Mouse (Mus musculus) cerebellum, postnatal 14 days (tissue): ENCODE results near the gene Rnf148.

ENCODE experiments used
- DNase-seq, 2 experiments: peaks; one replicate each; pipeline ENCODE4 v3.0.0; 2021; ENCODE audit warnings: mixed read lengths in 2 of 2

The Rnf148 gene

DNA sequence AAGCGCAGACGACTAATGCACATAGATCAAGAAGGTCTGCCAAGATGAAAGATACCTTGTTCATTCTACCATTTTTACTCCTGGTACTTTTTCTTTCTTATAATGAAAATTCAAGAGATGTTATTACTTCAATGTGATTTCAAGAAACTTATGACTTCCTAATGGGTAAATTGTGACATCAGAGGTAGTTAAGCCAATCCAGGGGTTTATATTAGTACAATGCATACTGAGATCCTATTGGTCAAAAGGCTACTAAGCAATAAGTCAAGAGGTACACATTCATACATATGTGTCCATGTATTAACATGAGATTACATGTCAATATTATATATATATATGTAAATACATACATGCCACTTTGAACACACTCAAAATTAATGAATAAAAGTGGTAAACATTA lies at the start of gene Rnf148:
Gene Rnf148 (minus strand): TSS at position 101 of the 400 bp plus-strand sequence.
- DNase-seq, result no peak

DNA sequence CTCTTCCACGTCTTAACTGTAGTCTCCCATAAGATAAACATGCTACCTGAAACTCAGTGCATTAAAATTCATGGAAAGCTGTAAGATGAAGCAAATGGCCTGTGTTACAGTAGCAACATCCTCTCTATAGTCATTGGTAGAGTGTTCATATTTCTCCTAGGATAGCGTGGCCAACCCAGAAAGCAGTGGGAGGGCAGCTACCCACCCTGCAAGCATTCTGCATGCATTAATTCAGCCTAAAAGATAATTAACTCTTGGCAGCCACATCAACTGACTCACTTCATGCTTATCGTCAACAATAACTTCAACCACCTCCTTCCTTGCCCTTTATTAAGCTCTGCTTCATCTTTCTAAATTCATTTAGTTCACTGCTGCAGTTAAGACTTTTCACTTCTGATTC lies 45.9 kb upstream of the Rnf148 start:
- DNase-seq, result no peak

DNA sequence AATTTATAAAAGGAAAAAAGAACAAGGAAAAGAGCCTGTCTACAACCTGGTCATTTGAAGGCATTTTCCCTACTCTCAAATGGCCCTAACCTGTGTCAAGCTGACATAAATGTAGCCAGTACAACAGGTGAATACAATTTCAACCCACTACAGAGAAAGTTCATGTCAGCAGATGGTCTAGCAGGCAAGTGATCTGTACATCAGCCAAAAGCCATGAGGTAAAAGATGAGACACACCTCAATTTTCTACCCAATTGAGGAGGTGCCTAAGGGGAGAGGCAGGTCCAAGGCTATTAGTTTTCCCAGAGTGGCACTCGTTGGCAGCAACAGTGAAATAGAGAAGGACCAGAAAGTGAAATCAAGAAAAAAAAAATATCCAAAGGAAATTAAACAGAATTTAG lies 23.2 kb upstream of the Rnf148 start:
- peak in 1 of 2 experiments; percentile 25 for DNase-seq

DNA sequence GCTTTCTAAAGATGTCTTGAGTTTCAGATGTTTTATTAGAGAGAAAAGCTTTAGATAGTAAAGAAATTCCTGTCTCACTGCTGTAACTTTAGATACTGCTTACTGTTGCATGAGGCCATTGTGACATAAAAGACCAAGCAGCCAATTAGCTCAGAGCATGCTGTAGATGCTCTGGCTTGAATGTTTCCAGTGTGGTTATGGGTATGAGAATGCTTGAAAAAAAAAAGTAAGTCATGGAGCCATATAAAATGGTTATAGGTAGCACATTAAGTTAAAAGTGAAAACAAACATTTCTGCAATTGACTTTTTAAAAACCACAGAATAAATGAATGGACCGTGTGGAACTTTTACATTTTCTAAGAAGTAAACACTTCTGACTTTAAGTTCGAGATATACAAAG lies 4.7 kb downstream of the Rnf148 start, which contains the start of gene Rnf133:
Gene Rnf133 (minus strand): TSS at position 101 of the 400 bp plus-strand sequence.
- no peak for DNase-seq

DNA sequence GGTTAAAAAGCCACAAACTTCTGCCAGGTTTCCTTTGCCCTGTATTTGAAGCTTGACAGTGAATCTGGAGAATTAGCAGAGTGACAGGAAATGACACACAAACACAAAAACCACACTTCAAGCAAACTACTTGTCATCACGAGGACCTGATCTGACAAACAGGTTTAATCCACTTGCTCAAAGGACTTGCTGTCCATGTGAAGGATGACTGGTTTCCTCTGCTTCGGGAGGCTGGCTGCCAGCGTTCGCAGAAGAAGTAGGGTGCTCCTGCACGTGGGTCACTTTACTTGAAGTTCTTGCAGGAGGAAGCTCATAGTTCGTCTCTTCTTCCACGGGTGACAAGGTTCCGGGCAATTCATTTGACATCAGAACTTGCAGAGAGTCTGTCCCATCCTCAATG lies 6.2 kb downstream of the Rnf148 start:
- no peak for DNase-seq

DNA sequence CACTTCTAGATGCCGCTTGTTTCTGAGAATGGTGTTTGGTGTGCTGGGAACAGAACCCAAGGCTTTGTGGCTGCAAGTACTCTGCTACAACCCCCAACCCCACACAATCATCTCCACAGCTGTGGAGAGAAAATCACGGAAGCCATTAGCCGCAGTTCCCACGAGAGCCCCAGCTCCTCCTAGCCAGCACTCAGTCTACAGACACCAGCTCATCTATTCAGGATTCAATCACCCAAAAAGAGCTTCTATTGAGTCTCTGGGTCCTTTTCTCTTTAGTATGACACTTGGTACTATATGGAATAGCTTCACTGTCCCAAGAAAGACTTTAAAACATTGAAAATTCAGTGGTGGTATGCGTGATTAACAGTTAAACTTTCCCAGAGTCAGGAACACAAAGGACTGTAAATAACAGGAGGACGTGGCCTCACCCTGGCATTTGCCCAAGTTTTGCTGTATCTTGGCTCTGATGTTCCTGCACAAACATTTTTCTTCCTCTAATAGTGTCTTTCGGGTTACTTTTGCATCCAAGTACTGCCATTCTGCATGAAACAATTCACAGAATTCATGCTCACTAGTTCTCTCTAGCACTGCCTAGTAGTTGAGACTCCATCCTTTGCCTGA lies 7.2 kb downstream of the Rnf148 start:
- DNase-seq, result peak; percentile 54 to 60

DNA sequence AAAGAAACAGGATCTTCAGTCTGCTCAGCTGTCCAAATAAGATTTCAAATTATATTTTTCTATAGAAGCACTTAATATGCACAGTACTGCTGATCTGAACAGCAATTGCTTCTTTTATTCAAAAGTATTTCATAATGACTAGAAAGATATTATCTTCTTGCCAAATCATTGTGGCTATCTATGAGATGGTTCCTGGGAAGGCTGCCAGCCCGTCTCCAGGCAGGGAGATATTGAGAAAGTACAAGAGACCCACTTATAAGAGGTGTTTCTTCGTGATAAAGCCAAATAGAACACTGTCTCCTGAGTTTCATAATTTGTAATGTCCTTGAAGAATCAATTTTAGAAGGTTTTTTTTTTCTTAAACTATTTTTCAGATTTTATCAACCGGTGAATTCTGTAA lies 17.9 kb downstream of the Rnf148 start:
- peak; percentile 72 to 77 for DNase-seq

DNA sequence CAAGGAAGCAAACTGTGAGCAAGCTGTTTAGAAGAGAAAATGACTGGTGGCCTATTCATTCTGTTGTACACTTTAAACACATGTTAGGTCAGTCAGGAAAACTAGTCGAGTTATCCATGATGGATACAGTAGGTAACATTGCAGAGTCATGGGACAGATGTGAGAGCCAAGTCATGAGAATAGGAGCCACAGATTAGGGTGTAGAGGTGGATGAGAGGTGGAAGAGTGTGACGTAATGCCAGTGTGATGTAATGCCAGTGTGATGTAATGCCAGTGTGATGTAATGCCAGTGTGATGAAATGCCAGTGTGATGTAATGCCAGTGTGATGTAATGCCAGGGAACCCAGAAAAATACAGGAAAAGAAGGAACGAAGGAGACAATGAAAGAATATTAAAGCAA lies 19.7 kb downstream of the Rnf148 start:
- DNase-seq, result no peak

DNA sequence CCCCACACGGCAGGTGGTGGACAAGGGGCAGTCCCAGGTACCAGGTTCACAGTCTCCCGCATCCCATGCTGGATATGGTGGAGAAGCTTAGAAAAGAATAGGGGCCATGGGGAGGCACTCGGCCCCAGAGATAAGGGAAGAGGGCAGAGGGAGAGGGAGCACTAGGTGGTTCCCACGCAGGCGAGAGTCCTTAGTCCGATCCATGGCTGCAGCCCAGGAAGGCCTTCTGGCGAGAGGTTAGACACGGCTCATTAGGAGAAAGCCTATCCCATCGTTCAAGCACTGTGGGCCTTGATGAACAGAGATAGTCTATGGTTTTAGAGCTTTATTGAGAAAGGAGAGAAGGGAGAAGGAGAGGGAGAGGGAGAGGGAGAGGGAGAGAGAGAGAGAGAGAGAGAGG lies 20.9 kb downstream of the Rnf148 start:
- peak; percentile 42 to 47 for DNase-seq

DNA sequence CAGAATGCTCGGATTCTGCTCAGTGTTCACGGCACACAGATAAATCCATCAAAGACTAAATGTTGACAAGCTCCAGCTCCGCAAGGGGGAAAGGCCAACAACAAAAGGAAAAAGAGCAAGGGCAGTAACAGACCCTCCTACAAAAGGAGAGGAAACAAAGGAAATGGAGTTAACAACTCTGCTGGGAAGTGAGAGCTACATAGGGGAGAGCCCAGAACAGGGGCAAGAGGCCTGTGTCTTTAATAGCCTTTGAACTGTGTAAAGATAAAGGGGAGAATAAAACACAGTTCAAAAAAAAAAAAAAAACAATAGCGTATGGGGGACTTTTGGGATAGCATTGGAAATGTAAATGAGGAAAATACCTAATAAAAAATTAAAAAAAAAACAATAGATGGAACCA lies 24.5 kb downstream of the Rnf148 start:
- DNase-seq, result no peak
